Mouse (Mus musculus) liver, adult (tissue): Measurements from ENCODE around the gene Ctsa.

ENCODE experiments used
- GATA4 ChIP-seq: IDR thresholded peaks from 2 replicates; pipeline ENCODE4 v1.6.1; 2014; ENCODE audit warnings: mild to moderate bottlenecking, low read length; ENCODE audit not compliant: insufficient replicate concordance

The Ctsa gene

GRCm38 (mm10) chr2:164859155-164859554 lies 26.5 kb downstream of the Ctsa start:
- no peak for TF ChIP-seq GATA4

GRCm38 (mm10) chr2:164859640-164860432 lies 27.2 kb downstream of the Ctsa start:
- TF ChIP-seq GATA4: no peak

DNA sequence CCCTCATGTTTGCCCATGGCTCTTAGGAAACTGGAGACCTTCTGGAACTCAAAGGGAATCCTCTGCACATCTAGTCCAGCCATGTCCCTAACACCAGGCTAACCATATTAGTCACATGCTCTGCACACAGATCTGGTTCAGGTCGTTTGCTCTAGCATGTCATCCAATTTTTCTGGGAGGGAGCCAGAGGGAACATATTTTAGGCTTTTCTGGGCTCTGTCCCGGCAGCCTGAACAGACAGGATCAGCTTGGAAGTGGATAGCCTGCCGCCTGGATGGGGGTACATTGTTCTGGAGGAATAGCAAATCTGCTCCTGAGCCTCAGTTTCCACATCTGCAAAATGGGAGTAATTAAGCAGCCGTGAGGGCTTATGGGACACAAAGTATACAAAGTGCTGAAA lies 28.4 kb downstream of the Ctsa start:
- TF ChIP-seq GATA4: no peak

DNA sequence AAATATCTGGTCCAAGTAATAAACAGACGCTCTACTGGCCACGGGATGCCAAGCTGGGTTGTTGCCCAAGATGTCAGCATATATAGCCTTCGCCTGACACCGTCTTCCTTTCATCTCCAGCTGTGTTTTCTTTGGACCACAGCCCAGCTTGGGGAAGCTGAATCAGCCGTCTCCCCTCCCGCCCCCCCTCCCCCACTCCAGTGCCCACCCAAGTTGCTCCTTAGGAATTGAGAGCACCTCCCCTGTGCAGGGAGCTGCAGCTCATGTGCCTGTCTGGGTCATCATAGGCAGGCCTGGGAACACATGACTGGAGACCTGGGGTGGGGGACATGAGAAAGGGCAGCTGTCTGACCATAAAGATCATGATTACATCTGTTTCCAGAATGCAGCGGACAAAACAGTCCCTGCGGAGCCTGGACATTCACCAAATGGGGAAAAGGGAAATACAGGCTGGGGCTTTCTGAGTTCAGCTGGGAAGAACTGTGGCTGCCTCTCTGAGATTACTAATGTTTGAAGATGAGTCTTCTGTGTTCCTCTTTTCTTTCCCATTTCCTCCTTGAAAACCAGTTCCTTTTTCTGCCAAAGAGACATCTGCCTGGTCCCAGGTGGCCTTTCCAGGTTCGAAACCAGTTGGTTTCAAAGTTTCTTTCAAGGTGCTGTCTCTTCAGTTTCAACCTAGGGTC lies 29.6 kb downstream of the Ctsa start:
- no peak for TF ChIP-seq GATA4

DNA sequence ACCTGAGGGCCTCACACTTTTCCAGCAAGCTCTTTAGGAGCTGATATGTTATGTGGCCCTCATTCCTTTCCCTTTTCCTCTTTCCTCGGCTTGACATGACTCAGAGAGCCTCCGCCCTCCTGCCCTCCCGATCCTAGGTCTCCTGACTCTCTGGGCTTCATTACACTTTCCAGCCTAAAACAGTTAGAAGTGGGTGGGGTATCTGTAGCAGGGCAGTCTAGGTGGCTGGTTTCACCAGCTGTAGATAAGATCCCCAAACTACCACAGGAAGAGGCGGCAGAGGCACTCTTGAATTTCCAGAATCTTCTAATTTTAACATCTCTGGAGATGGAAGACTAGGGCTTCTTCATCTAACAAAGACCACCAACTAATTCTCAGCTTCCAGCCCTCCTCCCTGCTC lies 31.9 kb downstream of the Ctsa start:
- TF ChIP-seq GATA4: no peak

- TF ChIP-seq GATA4: no peak; the same call in 1 of the 2 replicates
These were observed 34.3 kb downstream of the Ctsa start for GRCm38 (mm10) chr2:164866741-164867551.

DNA sequence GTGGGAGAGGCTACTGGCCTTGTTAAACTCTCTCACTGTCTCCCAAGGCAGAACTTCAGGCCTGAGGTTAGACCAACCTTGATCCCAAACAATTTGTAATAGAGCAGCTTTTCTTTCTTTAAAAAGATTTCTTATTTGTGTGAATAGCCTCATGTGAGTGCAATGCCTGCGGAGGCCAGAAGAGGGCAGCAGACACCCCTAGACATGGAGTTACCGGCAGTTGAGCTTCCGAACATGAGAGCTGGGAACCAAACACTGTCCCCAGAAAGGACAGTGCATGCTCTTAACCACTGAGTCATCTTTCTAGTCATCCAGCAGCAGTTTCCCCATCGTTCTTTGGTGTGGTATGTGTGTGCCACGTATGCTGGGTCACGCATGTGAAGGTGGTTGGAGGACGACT lies 34.9 kb downstream of the Ctsa start:
- TF ChIP-seq GATA4: no peak

DNA sequence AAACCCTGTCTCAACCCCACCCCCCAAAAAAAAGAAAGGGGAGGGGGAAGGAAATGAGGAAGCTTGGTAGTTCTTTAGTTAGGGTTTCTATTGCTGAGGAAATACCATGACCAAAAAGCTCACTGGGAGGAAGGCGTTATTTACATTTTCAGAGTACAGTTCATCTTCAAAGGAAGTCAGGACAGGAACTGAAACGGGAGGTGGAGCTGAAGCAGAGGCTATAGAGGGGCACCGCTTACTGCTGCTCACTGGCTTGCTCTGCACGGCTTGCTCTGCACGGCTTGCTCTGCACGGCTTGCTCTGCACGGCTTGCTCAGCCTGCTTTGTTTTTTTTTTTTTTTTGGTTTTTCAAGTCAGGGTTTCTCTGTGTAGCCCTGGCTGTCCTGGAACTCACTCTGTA lies 35.8 kb downstream of the Ctsa start:
- TF ChIP-seq GATA4: no peak

DNA sequence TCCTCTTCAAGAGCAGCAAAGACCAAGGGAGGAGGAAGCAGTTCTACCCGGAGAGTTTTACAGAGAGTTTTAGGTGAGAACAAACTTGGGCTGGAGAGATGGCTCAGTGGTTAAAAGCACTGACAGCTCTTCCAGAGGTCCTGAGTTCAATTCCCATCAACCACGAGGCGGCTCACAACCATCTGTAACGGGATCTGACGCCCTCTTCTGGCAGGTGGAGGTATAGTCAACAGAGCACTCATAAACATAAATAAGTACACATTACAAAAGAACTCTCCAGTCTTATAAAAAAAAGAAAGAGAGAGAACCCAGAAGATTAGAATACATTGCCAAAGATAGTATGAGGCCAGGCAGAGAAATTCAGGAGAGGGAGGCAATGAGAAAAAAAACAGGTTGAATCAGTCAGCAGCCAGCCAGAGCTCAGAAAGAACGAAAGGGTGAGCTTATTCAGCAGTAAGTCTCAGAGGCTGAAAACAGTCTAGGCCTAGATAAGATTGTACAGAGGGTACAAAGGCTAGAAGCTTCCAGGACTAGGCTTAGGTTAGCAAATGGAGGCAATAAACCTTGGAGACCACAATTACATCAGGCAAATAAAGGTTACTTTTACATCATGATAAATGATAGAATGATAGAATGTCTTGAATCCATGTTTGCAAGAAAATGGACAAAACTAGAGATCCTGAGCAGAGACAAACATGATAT lies 39.1 kb downstream of the Ctsa start:
- no peak for TF ChIP-seq GATA4

DNA sequence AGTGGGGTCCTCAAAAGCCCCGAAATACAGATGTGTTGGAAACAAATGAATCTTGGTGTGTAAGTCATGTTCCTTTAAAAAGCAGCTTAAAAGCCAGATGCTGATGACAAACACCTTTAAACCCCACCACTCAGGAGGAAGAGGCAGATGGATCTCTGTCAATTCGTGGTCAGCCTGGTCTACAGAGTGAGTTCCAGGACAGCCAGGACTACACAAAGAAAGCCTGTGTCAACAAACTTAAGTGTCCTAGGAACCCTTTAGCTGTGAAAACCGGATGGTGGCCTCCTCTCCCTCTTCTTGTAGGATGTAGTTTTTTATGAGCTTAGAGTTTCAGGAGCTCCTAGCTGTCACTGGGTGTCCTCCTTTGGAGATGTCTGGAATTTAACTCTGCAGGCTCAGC lies 40.9 kb downstream of the Ctsa start:
- no peak for TF ChIP-seq GATA4

GRCm38 (mm10) chr2:164874239-164874769 lies 41.6 kb downstream of the Ctsa start:
- no peak for TF ChIP-seq GATA4

DNA sequence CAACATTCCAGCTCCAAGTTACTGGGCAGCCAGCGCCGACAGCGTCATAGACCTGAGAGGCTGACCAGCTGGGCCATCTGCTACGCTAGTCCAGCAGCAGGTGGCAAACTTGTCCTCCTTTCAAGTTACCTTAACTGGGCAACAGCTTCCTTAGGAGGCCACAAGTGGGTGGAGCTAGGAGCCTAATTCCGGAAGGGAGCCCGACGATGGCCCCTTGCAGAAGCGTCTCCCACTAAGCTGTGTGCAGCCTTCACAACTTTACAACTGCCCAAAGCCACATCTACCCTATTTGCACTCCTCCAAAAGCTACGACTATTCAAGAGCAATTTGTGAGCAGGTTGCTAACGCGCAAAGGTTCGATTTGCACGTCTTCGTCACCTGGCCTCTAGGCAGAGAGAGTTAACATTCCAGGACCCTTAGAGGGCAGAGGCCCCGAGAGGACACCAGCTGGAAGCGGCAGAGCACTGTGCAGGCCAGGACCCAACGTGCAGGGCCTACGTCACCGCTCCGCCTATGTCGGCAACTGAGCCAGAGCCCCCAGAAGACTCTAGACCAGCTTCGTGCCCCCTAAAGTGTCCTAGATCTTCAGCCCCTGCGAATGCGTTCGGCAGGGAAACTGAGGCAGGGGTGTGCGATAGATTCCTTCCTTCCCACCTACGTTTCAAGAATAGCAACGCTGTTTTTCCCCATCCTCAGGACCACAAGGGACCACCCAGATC lies 46.0 kb downstream of the Ctsa start:
- TF ChIP-seq GATA4: no peak

- no peak for TF ChIP-seq GATA4
These were observed 46.5 kb downstream of the Ctsa start, which contains the start of gene Pcif1 for GRCm38 (mm10) chr2:164879228-164879567. TSS of gene Pcif1 (plus strand) at chr2:164879304.

DNA sequence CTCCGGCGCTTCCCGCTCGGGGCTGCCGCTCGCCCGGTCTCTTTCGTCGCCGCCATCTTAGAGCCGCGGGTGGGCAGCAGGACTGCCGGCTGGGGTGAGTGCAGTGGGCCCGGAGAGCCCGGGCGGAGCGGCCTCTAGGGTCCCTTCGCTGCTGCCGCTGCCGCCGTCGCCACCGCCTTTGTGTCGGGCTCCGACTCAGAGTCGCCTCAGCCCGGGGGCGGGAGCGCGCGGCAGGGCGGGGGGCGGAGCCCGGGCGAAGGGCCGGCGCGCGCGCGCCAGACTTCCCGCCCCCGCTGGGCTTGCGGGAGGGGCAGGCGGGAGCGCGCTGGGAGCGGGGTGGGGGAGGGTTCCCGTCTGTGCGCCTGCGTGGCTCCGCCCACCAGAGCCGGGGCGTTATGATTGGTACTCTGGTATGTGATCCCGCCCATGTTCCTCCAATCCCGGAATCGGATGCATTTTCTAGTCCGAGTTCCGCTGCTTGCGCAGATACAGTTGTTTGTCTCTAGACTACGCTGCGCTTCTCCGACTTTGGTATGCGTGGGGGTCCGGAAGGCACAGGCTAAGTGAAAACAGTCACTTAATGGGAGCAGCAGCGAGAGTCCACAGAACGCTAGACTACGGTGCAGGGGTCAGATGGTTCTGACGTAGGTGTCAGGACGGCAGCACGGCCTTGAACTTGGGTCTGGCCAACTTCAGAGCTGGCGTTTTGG lies 47.0 kb downstream of the Ctsa start:
- no peak; the same call in 1 of the 2 replicates for TF ChIP-seq GATA4
